Mouse (Mus musculus) lung, adult 18-20 months (tissue): ENCODE data around the gene Trpt1.
"Not testable (repeated sequence)": the region's sequence is repeated elsewhere in the genome, so short reads cannot be mapped to it uniquely, and the experiment has no call there.

Source experiments
- DNase-seq, 2 experiments: peaks; one replicate each; pipeline ENCODE4 v3.0.0; 2022; ENCODE audit warnings: mixed read lengths in 2 of 2

Gene Trpt1

GRCm38 (mm10) chr19:6975537-6976521 is 20.1 kb upstream of the Trpt1 start, which contains the start of gene Plcb3:
TSS of gene Plcb3 (minus strand) at chr19:6976470.
- DNase-seq, result peak; percentile 72 to 80

GRCm38 (mm10) chr19:6977759-6978638 is 17.9 kb upstream of the Trpt1 start:
- DNase-seq, result no peak

- no peak for DNase-seq
Observed at GRCm38 (mm10) chr19:6978639-6978974, 17.3 kb upstream of the Trpt1 start.

- peak in 1 of 2 experiments; percentile 25 for DNase-seq
Observed at GRCm38 (mm10) chr19:6979001-6979479, 16.9 kb upstream of the Trpt1 start.

DNA sequence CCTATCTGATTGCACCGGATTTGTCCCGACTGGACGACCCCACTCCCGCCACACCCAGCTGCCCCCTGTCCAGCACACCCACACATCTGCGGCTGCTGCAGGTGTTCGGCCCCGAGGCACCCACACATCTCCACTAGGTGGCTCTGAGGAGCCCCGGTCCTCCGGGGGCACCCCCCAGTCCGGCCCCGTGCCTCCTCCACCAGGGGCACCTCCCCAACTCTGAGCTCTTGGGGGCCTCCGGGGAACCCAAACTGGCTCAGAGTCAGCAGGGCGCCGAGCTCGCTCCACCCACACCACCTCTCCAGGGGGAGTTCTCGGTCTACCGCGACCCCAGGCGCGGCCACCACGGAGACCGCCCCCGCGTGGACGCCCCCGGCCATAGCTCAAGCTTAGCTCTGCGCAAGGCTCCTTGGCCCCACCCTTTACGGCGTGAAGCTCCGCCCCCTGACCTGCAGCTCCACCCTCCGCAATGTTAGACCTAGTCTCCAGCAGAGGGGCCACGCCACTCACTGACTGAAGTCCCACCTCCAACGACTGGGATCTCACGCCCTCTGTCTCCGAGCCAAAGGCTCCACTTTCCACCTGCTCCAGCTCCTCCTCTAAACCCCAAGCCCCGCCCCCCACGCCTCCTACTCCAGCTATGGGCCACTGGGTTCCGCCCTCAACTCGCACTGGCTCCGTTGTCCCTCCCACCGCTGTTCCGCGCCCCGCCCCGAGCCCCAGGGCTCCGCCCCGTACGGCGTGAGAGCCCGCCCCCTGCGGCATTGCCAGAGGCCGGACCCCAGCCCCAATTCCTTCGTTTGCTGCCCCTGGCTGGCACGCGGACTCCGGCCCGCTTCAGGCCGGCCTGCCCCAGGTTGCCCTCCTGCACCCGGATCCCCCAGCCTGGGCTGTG is 16.2 kb upstream of the Trpt1 start:
- DNase-seq, result peak; percentile 100

- peak; percentile 99 for DNase-seq
Observed at GRCm38 (mm10) chr19:6980381-6981093, 15.4 kb upstream of the Trpt1 start, which contains the start of gene Fkbp2. TSS of gene Fkbp2 (minus strand) at chr19:6980501.

DNA sequence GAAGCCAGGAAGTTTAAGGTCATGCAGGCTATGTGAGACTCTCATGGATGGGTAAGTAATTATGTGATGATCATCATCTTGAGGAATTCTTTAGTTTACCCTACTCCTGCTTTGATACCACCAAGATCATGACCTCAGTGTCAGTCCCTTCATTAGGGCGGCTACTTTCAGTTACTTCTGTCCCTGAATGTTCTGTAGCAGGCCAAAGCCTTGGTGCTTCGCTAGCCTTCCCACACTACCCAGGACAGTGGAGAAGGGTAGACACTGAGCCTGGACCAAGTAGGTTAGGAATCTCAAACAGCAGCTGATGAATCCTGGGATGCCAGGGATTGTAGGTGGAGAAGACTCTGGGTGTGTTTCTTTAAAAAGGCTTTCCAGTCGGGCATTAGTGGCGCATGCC is 14.5 kb upstream of the Trpt1 start:
- no peak for DNase-seq

DNA sequence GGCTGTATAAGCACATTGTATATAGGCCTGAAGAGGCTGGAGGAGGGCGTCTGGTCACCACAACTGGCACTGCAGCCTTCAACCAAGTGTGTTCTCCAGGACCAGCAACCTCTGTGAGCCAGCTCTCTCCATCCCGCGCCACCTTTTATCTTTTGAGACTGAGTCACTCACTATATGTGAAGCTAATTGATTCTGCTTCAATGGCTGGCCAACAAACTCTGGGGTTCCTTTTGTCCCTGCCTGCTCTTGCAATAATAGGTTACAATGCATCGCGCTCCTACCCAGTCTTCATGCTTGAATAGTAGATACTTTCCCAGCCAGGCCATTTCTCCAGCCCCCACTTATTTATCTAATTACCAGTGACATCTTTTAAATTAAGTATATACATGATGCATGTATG is 12.3 kb upstream of the Trpt1 start:
- DNase-seq, result no peak

DNA sequence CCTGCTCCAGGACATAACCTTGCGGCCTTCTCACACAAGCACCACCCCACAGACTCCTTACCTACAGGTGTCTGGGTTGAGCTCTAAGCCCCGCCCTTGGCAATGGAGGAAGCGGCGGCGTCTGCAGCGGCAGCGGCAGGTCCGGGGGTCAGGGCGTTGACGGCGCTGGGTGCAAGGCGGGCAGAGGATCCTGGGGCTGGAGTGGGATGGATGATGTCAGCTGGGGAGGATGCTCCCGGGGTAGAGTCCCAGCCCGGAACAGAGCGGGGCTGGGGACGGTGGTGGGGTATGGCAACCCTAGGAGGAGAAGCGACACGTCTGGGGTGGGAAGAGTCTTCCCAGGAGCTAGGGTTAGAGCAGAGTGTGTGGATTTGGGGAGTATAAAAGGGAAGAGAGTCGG is 10.6 kb upstream of the Trpt1 start:
- no peak for DNase-seq

GRCm38 (mm10) chr19:6985951-6986708 is 9.8 kb upstream of the Trpt1 start:
- DNase-seq, result no peak

DNA sequence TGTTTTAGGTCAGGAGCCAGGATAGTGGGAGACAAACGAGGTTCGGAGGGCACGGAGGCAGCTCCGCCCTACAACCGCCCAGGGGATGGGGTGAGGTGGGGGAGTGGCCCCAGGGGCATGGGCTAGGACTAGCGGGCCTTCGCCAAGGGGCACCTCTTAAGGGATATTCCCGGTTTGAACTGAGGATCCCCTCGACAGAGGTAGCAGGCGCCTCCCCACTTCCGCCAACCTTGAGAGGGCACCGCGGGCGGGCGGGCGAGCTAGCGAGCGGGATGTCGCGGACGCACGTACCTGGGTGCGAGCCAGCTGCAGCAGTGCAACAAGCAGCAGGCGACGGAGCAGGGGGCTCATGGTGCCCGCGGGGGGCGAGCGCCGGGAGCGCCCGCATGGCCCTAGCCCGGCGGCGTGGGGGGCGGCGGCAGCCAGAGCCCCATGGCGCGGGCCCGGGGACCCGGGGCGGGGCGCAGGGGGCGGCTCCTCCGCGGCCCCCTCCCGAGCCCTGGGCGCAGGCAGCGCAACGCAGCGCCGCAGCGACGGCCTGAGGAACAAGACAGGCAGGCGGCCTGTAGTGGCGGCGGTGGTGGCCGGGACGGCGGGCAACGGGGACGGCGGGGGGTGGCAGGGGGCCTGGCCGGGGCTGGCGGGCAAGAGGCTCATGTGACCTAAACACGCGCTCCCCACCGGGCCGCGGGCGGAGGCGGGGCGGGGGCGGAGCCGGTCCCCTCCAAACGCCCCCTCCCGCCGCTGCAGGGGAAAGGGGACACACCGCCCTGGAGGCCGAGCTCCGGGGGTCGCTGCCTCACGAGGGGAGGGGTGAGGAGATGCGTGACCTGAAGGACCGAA is 8.6 kb upstream of the Trpt1 start, which contains the start of gene Vegfb:
Gene Vegfb (minus strand): TSS at position 591 of the 843 bp plus-strand sequence.
- DNase-seq, result peak; percentile 64 to 67

DNA sequence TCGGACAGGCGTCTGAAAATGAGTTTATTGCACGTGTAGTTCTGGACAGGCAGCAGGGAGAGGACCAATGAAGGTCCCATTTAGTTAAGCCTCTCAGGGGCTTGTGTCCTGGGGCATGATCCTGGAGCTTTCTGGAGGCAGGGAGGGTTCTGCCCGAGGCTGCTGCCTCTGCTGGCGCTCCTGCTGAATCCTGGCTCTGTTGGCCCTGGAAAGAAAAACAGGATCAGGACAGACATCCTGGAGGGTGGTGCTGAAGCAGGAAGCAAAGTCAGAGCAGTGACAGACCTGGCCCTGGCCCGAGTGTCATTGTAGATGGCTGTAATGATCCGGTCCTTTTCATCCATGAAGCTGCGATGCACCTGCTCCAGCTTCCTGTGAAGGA is 8.0 kb upstream of the Trpt1 start:
- no peak for DNase-seq

- DNase-seq, result peak in 1 of 2 experiments; percentile 24
Observed at GRCm38 (mm10) chr19:6989251-6989650, 6.7 kb upstream of the Trpt1 start.

- DNase-seq, result no peak
Observed at GRCm38 (mm10) chr19:6990712-6991111, 5.2 kb upstream of the Trpt1 start.

DNA sequence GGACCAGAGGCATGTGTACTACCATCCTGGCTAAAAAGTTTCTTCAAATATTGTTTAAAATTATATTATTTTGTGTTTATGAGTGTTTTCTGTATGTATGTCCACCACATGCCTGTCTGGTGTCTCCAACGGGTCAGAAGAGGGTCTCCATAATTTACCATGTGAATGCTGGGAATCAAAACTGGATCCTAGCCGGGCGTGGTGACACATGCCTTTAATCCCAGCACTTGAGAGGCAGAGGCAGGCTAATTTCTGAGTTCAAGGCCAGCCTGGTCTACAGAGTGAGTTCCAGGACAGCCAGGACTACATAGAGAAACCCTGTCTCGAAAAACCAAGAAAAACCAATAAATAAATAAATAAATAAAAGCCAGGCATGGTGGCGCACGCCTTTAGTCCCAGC is 4.8 kb upstream of the Trpt1 start:
- not testable (repeated sequence) for DNase-seq

GRCm38 (mm10) chr19:6992011-6992858 is 3.7 kb upstream of the Trpt1 start, which contains the start of gene Dnajc4:
TSS of gene Dnajc4 (minus strand) at chr19:6992572.
- peak; percentile 97 to 99 for DNase-seq

DNA sequence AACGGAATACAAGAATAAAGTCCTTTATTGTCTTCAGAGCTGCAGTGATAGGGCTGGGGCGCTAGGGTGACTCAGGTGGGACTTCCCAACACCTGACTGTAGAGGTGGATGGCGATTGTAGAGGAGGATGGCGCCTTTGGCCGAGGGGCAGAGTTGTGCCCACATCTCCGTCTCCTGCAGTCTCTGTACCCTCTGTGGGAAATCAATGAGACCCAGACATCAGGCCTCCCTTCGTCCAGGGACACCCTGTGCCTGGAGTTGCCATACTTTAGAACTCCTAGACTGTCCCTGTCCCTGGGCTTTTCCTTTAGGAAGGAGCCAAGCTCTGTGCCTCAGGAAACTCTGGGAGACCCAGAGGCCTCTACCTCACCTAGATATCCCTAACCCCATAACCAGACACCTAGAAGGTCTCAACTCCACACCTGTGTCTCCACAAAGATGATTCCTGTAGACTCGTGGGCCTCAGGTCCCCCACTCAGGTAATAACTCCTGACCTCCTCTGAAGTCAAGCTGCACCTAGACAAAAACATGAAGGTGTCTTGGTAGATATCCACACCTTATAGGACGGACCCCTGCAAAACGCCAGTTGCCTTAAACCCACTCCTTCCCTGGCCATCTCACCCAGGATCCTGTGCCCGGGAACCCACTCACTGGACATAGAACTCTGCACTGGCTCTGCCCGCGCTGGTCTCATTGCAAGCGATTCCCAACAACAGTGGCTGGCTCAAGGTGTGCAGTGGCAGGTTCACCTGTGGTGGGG is 2.7 kb upstream of the Trpt1 start:
- no peak for DNase-seq

GRCm38 (mm10) chr19:6994002-6994401 is 1.9 kb upstream of the Trpt1 start:
- DNase-seq, result no peak
